ENCODE assay signal across 8 mouse cellular contexts in genomic region chr9:61054427-61054826, GRCm38 (mm10).
A peak's percentile ranks its signal among the peaks of the same experiment; 100 is the strongest.
DNase-seq lines count a peak whose midpoint lies in the region.

No protein-coding gene starts in this region.

- H3K36me3 ChIP-seq in embryonic facial prominence, embryonic 10.5 days (replicated peaks), result no peaks in the 10 kb centered on the region

- H3K4me3 ChIP-seq in embryonic facial prominence, embryonic 10.5 days, result no peak overlapping the region

- H3K9me3 ChIP-seq in embryonic facial prominence, embryonic 10.5 days, result peaks cover 3% of the 10 kb centered on the region; the same call in 1 of the 2 replicates

- peak; percentile 61 to 72 for DNase-seq in cerebellum, postnatal 10 days
- DNase-seq in cerebellum, postnatal 36 days, result no peak
- DNase-seq in CD4-positive, CD25-positive, alpha-beta regulatory T cell, adult 2 months (ENCODE audit: low read depth, low spot score), result peak; percentile 72
- DNase-seq in embryonic facial prominence, embryonic 10.5 days (ENCODE audit: low spot score), result peak; percentile 66
- peak; percentile 49 to 55 for DNase-seq in heart, postnatal 36 days
- peak; percentile 66 for DNase-seq in left cerebral cortex, postnatal 4 days
- peak; percentile 72 for DNase-seq in naive thymus-derived CD4-positive, alpha-beta T cell, adult 2 months (ENCODE audit: low read depth)
- peak; percentile 88 to 94 for DNase-seq in thymus, adult 18-20 months

- peaks cover 38% of the 10 kb centered on the region for H3K4me1 ChIP-seq in embryonic facial prominence, embryonic 10.5 days

- intact Hi-C loops in heart, postnatal 36 days (cut with DNase I), result no loop called here
- intact Hi-C loops in left cerebral cortex, postnatal 4 days (cut with DNase I), result no loop called here

- WGBS in embryonic facial prominence, embryonic 10.5 days, result 25% methylated on average over 3 of the region's 3 CpGs

- H3K27me3 ChIP-seq in embryonic facial prominence, embryonic 10.5 days (replicated peaks; ENCODE audit: low read depth, poor library complexity, severe bottlenecking), result peaks cover 53% of the 10 kb centered on the region

- H3K27ac ChIP-seq in embryonic facial prominence, embryonic 10.5 days (replicated peaks), result no peak overlapping the region

Comparison
In these comparisons a context has a peak if more than half of its experiments do, and no peak if none do; other contexts are left out.
1. DNase-seq: peak in cerebellum, postnatal 10 days (2 of 2), CD4-positive, CD25-positive, alpha-beta regulatory T cell, adult 2 months (single experiment), embryonic facial prominence, embryonic 10.5 days (single experiment), heart, postnatal 36 days (2 of 2), left cerebral cortex, postnatal 4 days (single experiment), naive thymus-derived CD4-positive, alpha-beta T cell, adult 2 months (single experiment) and thymus, adult 18-20 months (2 of 2); none in cerebellum, postnatal 36 days (0 of 2).